Mouse (Mus musculus) left cerebral cortex, adult 2 months (tissue): Measurements from ENCODE around the gene Adm2. TPM values are rescaled to one million over a fixed set of nuclear protein-coding genes. Genes with fewer than 3 reads are reported as not detected.

Source experiments
- DNase-seq, 2 experiments: peaks; one replicate each; pipeline ENCODE4 v3.0.0; 2021 to 2022; ENCODE audit warnings: low spot score in 2 of 2, mixed read lengths in 1 of 2; ENCODE audit errors: extremely low spot score in 1 of 2
- H3K27ac ChIP-seq: fragments of 200-600 bp; 2 replicates; pipeline ENCODE4 v1.8.1; 2022
- H3K4me3 ChIP-seq: fragments of 200-600 bp; 2 replicates; pipeline ENCODE4 v1.8.1; 2022
- CTCF ChIP-seq: fragments of 200-600 bp; IDR thresholded peaks from 2 replicates; pipeline ENCODE4 v1.8.1; 2022; ENCODE audit warnings: antibody characterized with exemption, mild to moderate bottlenecking, moderate library complexity
- intact Hi-C: fragments of 180-260 bp; cut with DNase I; formaldehyde crosslinking; loops from one replicate; pipeline ENCODE4 v1.15.1; 2025
- total RNA-seq, 2 experiments: library from RNA; stranded (reverse); gene quantifications; 2 replicates each; pipeline ENCODE4 v1.2.3; 2021

The Adm2 gene
- total RNA-seq, 2 experiments from 2014 or later = not detected

GRCm38 (mm10) chr15:89314511-89315189 is 7.9 kb upstream of the Adm2 start:
- intact Hi-C loops = loop anchor here (1.0 to 2.0 kb wide), 2 partner anchors 40 to 59 kb away; partner anchors contain the start of genes Lmf2, Ncaph2 and Sco2
- DNase-seq = peak in 1 of 2 experiments; percentile 34
- Histone ChIP-seq H3K27ac (peak overlapping the region; percentile 77), H3K4me3 (peak overlapping the region; percentile 97)
- TF ChIP-seq CTCF = no peak; the same call in none of the 2 replicates

GRCm38 (mm10) chr15:89315190-89315731 is 7.3 kb upstream of the Adm2 start, which contains the start of gene Sbf1:
Sbf1 (minus strand) TSS chr15:89315311.
- peak; percentile 96 to 98 for DNase-seq
- intact Hi-C loops = loop anchor here (1.0 to 2.0 kb wide), 2 partner anchors 40 to 58 kb away; partner anchors contain the start of genes Lmf2, Ncaph2 and Sco2
- Histone ChIP-seq H3K27ac (peak within 1 kb of the TSS; percentile 77), H3K4me3 (peak within 1 kb of the TSS; percentile 97)
- no peak for TF ChIP-seq CTCF

- no peak for DNase-seq
- intact Hi-C loops = no loop called here
- Histone ChIP-seq H3K4me3 (no peak overlapping the region), H3K27ac (no peak overlapping the region)
- TF ChIP-seq CTCF = peak; percentile 29
Measured at GRCm38 (mm10) chr15:89316146-89316545, 6.4 kb upstream of the Adm2 start.

- TF ChIP-seq CTCF = no peak
- H3K27ac ChIP-seq = no peak overlapping the region
- DNase-seq = no peak
- intact Hi-C loops = no loop called here
- no peak overlapping the region for H3K4me3 ChIP-seq
Measured at GRCm38 (mm10) chr15:89321264-89321663, 1.3 kb upstream of the Adm2 start.

GRCm38 (mm10) chr15:89323656-89324055 is 1.1 kb downstream of the Adm2 start:
- no peak for DNase-seq
- H3K4me3 ChIP-seq = no peak overlapping the region
- intact Hi-C loops = no loop called here
- H3K27ac ChIP-seq = no peak overlapping the region
- no peak for TF ChIP-seq CTCF

GRCm38 (mm10) chr15:89326441-89326840 is 3.9 kb downstream of the Adm2 start:
- no peak for TF ChIP-seq CTCF
- intact Hi-C loops = no loop called here
- DNase-seq = no peak
- Histone ChIP-seq H3K27ac (no peak overlapping the region), H3K4me3 (no peak overlapping the region)

GRCm38 (mm10) chr15:89334271-89334670 is 11.8 kb downstream of the Adm2 start, which contains the start of gene Miox:
Miox (plus strand) TSS chr15:89334398.
- intact Hi-C loops = no loop called here
- no peak for DNase-seq
- H3K4me3 ChIP-seq = no peak within 1 kb of the TSS
- no peak for TF ChIP-seq CTCF
- H3K27ac ChIP-seq = no peak within 1 kb of the TSS

- TF ChIP-seq CTCF = no peak
Measured at GRCm38 (mm10) chr15:89334774-89335537, 12.4 kb downstream of the Adm2 start.

GRCm38 (mm10) chr15:89336422-89336821 is 13.9 kb downstream of the Adm2 start:
- no peak overlapping the region for H3K4me3 ChIP-seq
- no peak for DNase-seq
- H3K27ac ChIP-seq = no peak overlapping the region
- no peak for TF ChIP-seq CTCF
- intact Hi-C loops = no loop called here

More at GRCm38 (mm10) chr15:89334774-89335537, 12.4 kb downstream of the Adm2 start:
- Histone ChIP-seq H3K27ac (no peak overlapping the region), H3K4me3 (no peak overlapping the region)
- no peak for DNase-seq
- intact Hi-C loops = no loop called here

GRCm38 (mm10) chr15:89339696-89340095 is 17.2 kb downstream of the Adm2 start:
- Histone ChIP-seq H3K4me3 (no peak overlapping the region), H3K27ac (no peak overlapping the region)
- no peak for TF ChIP-seq CTCF
- intact Hi-C loops = no loop called here
- DNase-seq = no peak

- no peak for TF ChIP-seq CTCF
- intact Hi-C loops = no loop called here
- Histone ChIP-seq H3K4me3 (no peak overlapping the region), H3K27ac (no peak overlapping the region)
- no peak for DNase-seq
Measured at GRCm38 (mm10) chr15:89340136-89340535, 17.6 kb downstream of the Adm2 start.

GRCm38 (mm10) chr15:89341678-89342077 is 19.2 kb downstream of the Adm2 start:
- Histone ChIP-seq H3K27ac (no peak overlapping the region), H3K4me3 (no peak overlapping the region)
- TF ChIP-seq CTCF = no peak; the same call in 1 of the 2 replicates
- no peak for DNase-seq
- intact Hi-C loops = no loop called here
